Mouse (Mus musculus) forebrain, postnatal 0 days (tissue): ENCODE results near the gene Hgfac. TPM values are rescaled to one million over a fixed set of nuclear protein-coding genes. Genes with fewer than 3 reads are reported as not detected.

Source experiments
- ATAC-seq: fragments of 200-750 bp; cut with Nextera tagmentation; 2 replicates; pipeline ENCODE4 v1.8.0; 2017; ENCODE audit warnings: mild to moderate bottlenecking, moderate library complexity
- DNase-seq: peaks from one replicate; pipeline ENCODE4 v3.0.0-alpha.2; 2015
- H3K27ac ChIP-seq: fragments of 300-500 bp; sonication (generic); 2 replicates; pipeline ENCODE4 v1.5.1; 2014; ENCODE audit warnings: low read depth, mild to moderate bottlenecking, antibody characterized with exemption, low read length, moderate library complexity, mixed read lengths
- H3K27me3 ChIP-seq: fragments of 300-500 bp; sonication (generic); 2 replicates; pipeline ENCODE4 v1.6.1; 2014; ENCODE audit warnings: mild to moderate bottlenecking, low read length, mixed read lengths; ENCODE audit not compliant: insufficient read depth
- H3K36me3 ChIP-seq: fragments of 300-500 bp; sonication (generic); 2 replicates; pipeline ENCODE4 v1.6.1; 2014; ENCODE audit warnings: mild to moderate bottlenecking, moderate library complexity; ENCODE audit not compliant: insufficient read depth
- H3K4me1 ChIP-seq: fragments of 300-500 bp; sonication (generic); 2 replicates; pipeline ENCODE4 v1.6.1; 2014; ENCODE audit warnings: antibody characterized with exemption; ENCODE audit not compliant: insufficient read depth
- H3K4me2 ChIP-seq: fragments of 300-500 bp; sonication (generic); 2 replicates; pipeline ENCODE4 v1.6.1; 2014; ENCODE audit warnings: low read depth, mild to moderate bottlenecking, moderate library complexity
- H3K4me3 ChIP-seq: fragments of 300-500 bp; sonication (generic); 2 replicates; pipeline ENCODE4 v1.5.1; 2014; ENCODE audit warnings: low read depth, low read length, mixed read lengths
- H3K9ac ChIP-seq: fragments of 300-500 bp; sonication (generic); 2 replicates; pipeline ENCODE4 v1.6.1; 2014; ENCODE audit warnings: mild to moderate bottlenecking
- H3K9me3 ChIP-seq: fragments of 300-500 bp; sonication (generic); 2 replicates; pipeline ENCODE4 v1.6.1; 2016; ENCODE audit warnings: low read length
- CTCF ChIP-seq: sonication (generic); IDR thresholded peaks from 2 replicates; pipeline ENCODE4 v1.5.1; 2016; ENCODE audit warnings: antibody characterized with exemption, control low read depth, low read depth
- WGBS: fragments of 180-500 bp; shearing (Covaris S2); extraction: QIAGEN DNeasy Blood & Tissue Kit; methylation state at CpG from one replicate; pipeline ENCODE4 v1.1.7; 2014; 5-methylcytosine and 5-hydroxymethylcytosine counted together
- polyA plus RNA-seq: library from polyadenylated mRNA; unstranded; fragments of >200 nt; fragmentation: Nextera tagmentation; extraction: Ambion mirVana; gene quantifications from 2 replicates; pipeline ENCODE4 v1.2.1, GENCODE M21; 2015
- total RNA-seq: library from RNA; depleted of rRNA; stranded (reverse); fragments of >200 nt; gene quantifications from 2 replicates; pipeline ENCODE4 v1.2.3, GENCODE M21; 2014

Hgfac gene
- total and polyA plus RNA-seq, 2 experiments from 2014 or later = 2.1 TPM; not detected in 1

GRCm38 (mm10) chr5:35005659-35006058, 35.6 kb upstream of the Hgfac start:
- H3K9me3 ChIP-seq = no peaks in the 10 kb centered on the region
- no peaks in the 10 kb centered on the region for H3K27me3 ChIP-seq
- no peaks in the 10 kb centered on the region for H3K36me3 ChIP-seq
- H3K4me1 ChIP-seq = peaks cover 14% of the 10 kb centered on the region
- H3K27ac ChIP-seq = no peak overlapping the region
- H3K4me2 ChIP-seq = no peak overlapping the region
- ATAC-seq (no peak), DNase-seq (no peak)
- no peak for TF ChIP-seq CTCF
- no peak overlapping the region for H3K9ac ChIP-seq
- 95% methylated on average over 3 of the region's 3 CpGs for WGBS
- H3K4me3 ChIP-seq = no peak overlapping the region

- TF ChIP-seq CTCF = no peak
- Histone ChIP-seq H3K9ac (no peak overlapping the region), H3K4me2 (no peak overlapping the region), H3K4me1 (peaks cover 14% of the 10 kb centered on the region), H3K36me3 (no peaks in the 10 kb centered on the region), H3K27ac (no peak overlapping the region), H3K9me3 (no peaks in the 10 kb centered on the region), H3K4me3 (no peak overlapping the region), H3K27me3 (no peaks in the 10 kb centered on the region)
- ATAC-seq (no peak), DNase-seq (no peak)
- WGBS = 79% methylated on average over 2 of the region's 2 CpGs
Measured at GRCm38 (mm10) chr5:35006599-35006998, 34.7 kb upstream of the Hgfac start.

GRCm38 (mm10) chr5:35009163-35009562, 32.1 kb upstream of the Hgfac start:
- H3K4me1 ChIP-seq = peaks cover 6% of the 10 kb centered on the region; the same call in 1 of the 2 replicates
- no peaks in the 10 kb centered on the region for H3K27me3 ChIP-seq
- 95% methylated on average over 4 of the region's 4 CpGs for WGBS
- no peak overlapping the region for H3K4me2 ChIP-seq
- H3K4me3 ChIP-seq = no peak overlapping the region
- DNase-seq = no peak
- H3K9me3 ChIP-seq = no peaks in the 10 kb centered on the region
- ATAC-seq = no peak
- no peak for TF ChIP-seq CTCF
- H3K27ac ChIP-seq = no peak overlapping the region
- no peaks in the 10 kb centered on the region for H3K36me3 ChIP-seq
- H3K9ac ChIP-seq = no peak overlapping the region

GRCm38 (mm10) chr5:35010656-35011055, 30.7 kb upstream of the Hgfac start:
- Histone ChIP-seq H3K27me3 (no peaks in the 10 kb centered on the region), H3K4me3 (no peak overlapping the region), H3K4me2 (no peak overlapping the region), H3K9ac (no peak overlapping the region), H3K27ac (no peak overlapping the region), H3K4me1 (0 out of 2 replicates have a peak, but pooled peaks cover 10% of the 10 kb centered on the region), H3K9me3 (no peaks in the 10 kb centered on the region), H3K36me3 (no peaks in the 10 kb centered on the region)
- ATAC-seq = no peak
- 74% methylated on average over 5 of the region's 5 CpGs for WGBS
- TF ChIP-seq CTCF = no peak
- no peak for DNase-seq

GRCm38 (mm10) chr5:35011156-35011923, 30.0 kb upstream of the Hgfac start:
- no peak for DNase-seq
- Histone ChIP-seq H3K9ac (no peak overlapping the region), H3K4me1 (0 out of 2 replicates have a peak, but pooled peaks cover 10% of the 10 kb centered on the region), H3K4me2 (no peak overlapping the region), H3K36me3 (no peaks in the 10 kb centered on the region), H3K4me3 (no peak overlapping the region), H3K27me3 (no peaks in the 10 kb centered on the region), H3K27ac (no peak overlapping the region), H3K9me3 (no peaks in the 10 kb centered on the region)
- WGBS = 83% methylated on average over 6 of the region's 6 CpGs
- ATAC-seq = no peak
- TF ChIP-seq CTCF = no peak

GRCm38 (mm10) chr5:35014036-35014435, 27.3 kb upstream of the Hgfac start:
- no peak overlapping the region for H3K27ac ChIP-seq

GRCm38 (mm10) chr5:35019673-35020300, 21.5 kb upstream of the Hgfac start:
- peak overlapping the region; percentile 60; the same call in 1 of the 2 replicates for H3K27ac ChIP-seq

More at GRCm38 (mm10) chr5:35014036-35014435, 27.3 kb upstream of the Hgfac start:
- Histone ChIP-seq H3K4me3 (no peak overlapping the region), H3K9me3 (no peaks in the 10 kb centered on the region), H3K4me2 (no peak overlapping the region), H3K27me3 (no peaks in the 10 kb centered on the region), H3K36me3 (no peaks in the 10 kb centered on the region), H3K9ac (no peak overlapping the region), H3K4me1 (0 out of 2 replicates have a peak, but pooled peaks cover 10% of the 10 kb centered on the region)
- 38% methylated on average over 6 of the region's 6 CpGs for WGBS
- DNase-seq (no peak), ATAC-seq (peak; percentile 57)
- no peak for TF ChIP-seq CTCF

More at GRCm38 (mm10) chr5:35019673-35020300, 21.5 kb upstream of the Hgfac start:
- ATAC-seq = peak; percentile 77
- H3K4me3 ChIP-seq = no peak overlapping the region
- no peak for TF ChIP-seq CTCF
- H3K27me3 ChIP-seq = no peaks in the 10 kb centered on the region
- H3K4me1 ChIP-seq = peaks cover 3% of the 10 kb centered on the region; the same call in 1 of the 2 replicates
- H3K9me3 ChIP-seq = no peaks in the 10 kb centered on the region
- no peak overlapping the region for H3K9ac ChIP-seq
- 60% methylated on average over 9 of the region's 9 CpGs for WGBS
- peak; percentile 56 for DNase-seq
- no peak overlapping the region for H3K4me2 ChIP-seq
- H3K36me3 ChIP-seq = peaks cover 22% of the 10 kb centered on the region
